Mouse (Mus musculus) olfactory bulb, adult 2 months (tissue): ENCODE data around the gene Vps35.

Experiments used
- CTCF ChIP-seq: fragments of 200-500 bp; IDR thresholded peaks from 2 replicates; pipeline ENCODE4 v1.5.1; 2012; ENCODE audit warnings: low read depth, mild to moderate bottlenecking, low read length, moderate library complexity; ENCODE audit not compliant: insufficient read depth
- POLR2A ChIP-seq: fragments of 200-500 bp; IDR thresholded peaks from 2 replicates; pipeline ENCODE4 v1.6.1; 2012; ENCODE audit warnings: mild to moderate bottlenecking, low read depth, low read length, moderate library complexity; ENCODE audit not compliant: insufficient read depth

DNA sequence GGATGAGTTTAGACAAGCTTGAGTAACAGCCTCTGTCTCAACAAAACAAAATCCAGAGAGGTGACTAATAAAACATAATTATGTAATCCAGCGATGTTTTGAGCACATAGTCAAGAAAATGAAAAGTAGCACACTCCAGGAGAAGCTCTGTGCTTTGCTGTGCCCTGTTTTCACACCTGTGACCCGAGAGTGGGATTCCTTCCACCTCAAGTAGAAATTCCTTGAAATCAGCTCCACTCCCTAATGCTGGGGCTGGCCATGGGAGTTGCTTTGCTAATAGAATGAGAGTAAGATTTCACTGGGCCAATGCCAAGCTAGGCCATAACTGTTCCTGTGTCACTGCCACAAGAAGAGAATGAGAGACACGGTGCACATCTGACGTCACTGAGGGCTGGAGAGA lies 38.1 kb upstream of the Vps35 start:
- TF ChIP-seq CTCF (no peak), POLR2A (no peak)
